In the genomic region with DNA sequence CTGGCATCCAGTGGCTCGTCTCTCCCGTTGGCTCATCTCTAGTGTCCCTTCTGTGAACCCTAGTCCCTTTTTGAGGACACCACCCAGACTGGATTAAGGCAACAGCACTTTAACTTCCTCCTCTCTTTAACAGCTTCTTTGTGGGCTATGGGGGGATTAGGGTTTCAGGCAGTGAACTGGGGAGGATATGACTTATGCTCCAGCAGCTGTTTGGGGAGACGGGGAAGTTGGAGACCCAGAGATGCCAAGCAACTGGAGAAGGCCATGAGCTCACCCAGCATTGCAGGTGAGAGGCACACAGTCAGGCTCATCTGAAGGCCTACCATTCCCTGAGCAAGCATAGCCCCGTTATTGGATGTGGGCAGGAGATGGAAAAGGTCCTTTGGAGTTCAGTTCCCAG, we compare ENCODE assay signal across 21 mouse cellular contexts. TPM values are rescaled to one million over a fixed set of nuclear protein-coding genes. Genes with fewer than 3 reads are reported as not detected.
DNase-seq lines count a peak whose midpoint lies in the region; ATAC-seq and TF ChIP-seq lines count a peak whose summit lies in the region.
"Had no signal": no experiment of that assay in that cellular context is flagged by ENCODE, and none has a peak within 500 bp of the region (broad histone marks: within the 10 kb centered on the region; RNA-seq: fewer than 3 reads in every experiment).

No protein-coding gene starts in this region.

- TF ChIP-seq CTCF in forebrain, postnatal 0 days (IDR thresholded peaks at IDR 0.05; ENCODE audit: low read depth), result no peak
- TF ChIP-seq CTCF in intestine, postnatal 0 days (IDR thresholded peaks at IDR 0.05; ENCODE audit: low read depth), result no peak

- peaks cover 16% of the 10 kb centered on the region for H3K27me3 ChIP-seq in forebrain, embryonic 10.5 days (ENCODE audit: poor library complexity, severe bottlenecking)
- H3K27me3 ChIP-seq in forebrain, postnatal 0 days (ENCODE audit: insufficient read depth, low read length), result no peaks in the 10 kb centered on the region
- H3K27me3 ChIP-seq in intestine, embryonic 15.5 days (replicated peaks), result no peaks in the 10 kb centered on the region
- H3K27me3 ChIP-seq in intestine, postnatal 0 days (replicated peaks; ENCODE audit: control insufficient read depth, insufficient read depth, low read length), result no peaks in the 10 kb centered on the region
- H3K27me3 ChIP-seq in limb, embryonic 12.5 days, result 0 out of 2 replicates have a peak, but pooled peaks cover 3% of the 10 kb centered on the region
- H3K27me3 ChIP-seq: forebrain, embryonic 13.5 days; heart, embryonic 15.5 days; limb, embryonic 15.5 days; neural tube, embryonic 12.5 days had no signal

- no peak overlapping the region for H3K9ac ChIP-seq in forebrain, postnatal 0 days
- H3K9ac ChIP-seq in intestine, embryonic 15.5 days, result no peak overlapping the region
- no peak overlapping the region for H3K9ac ChIP-seq in intestine, postnatal 0 days (ENCODE audit: low read depth, low read length)
- no peak overlapping the region for H3K9ac ChIP-seq in limb, embryonic 12.5 days (replicated peaks)
- H3K9ac ChIP-seq: forebrain, embryonic 13.5 days; heart, embryonic 15.5 days; hindbrain, embryonic 14.5 days; limb, embryonic 15.5 days; liver, embryonic 14.5 days; lung, embryonic 15.5 days had no signal

- ATAC-seq in forebrain, postnatal 0 days, result no peak
- ATAC-seq in intestine, embryonic 15.5 days, result peak; percentile 5; the same call in 1 of the 2 replicates
- ATAC-seq in intestine, postnatal 0 days, result no peak
- ATAC-seq in limb, embryonic 12.5 days (ENCODE audit: insufficient number of reproducible peaks, insufficient read depth, low FRiP score, low TSS enrichment, low read depth), result peak; percentile 28; the same call in 1 of the 2 replicates

- H3K9me3 ChIP-seq in forebrain, embryonic 10.5 days, result no peaks in the 10 kb centered on the region
- H3K9me3 ChIP-seq in forebrain, postnatal 0 days (ENCODE audit: low read length), result no peaks in the 10 kb centered on the region
- no peaks in the 10 kb centered on the region for H3K9me3 ChIP-seq in intestine, embryonic 15.5 days
- H3K9me3 ChIP-seq in intestine, postnatal 0 days (ENCODE audit: control insufficient read depth), result no peaks in the 10 kb centered on the region
- no peaks in the 10 kb centered on the region for H3K9me3 ChIP-seq in limb, embryonic 12.5 days
- H3K9me3 ChIP-seq: forebrain, embryonic 13.5 days; G1E; heart, embryonic 15.5 days; limb, embryonic 15.5 days; lung, embryonic 15.5 days; midbrain, embryonic 10.5 days; neural tube, embryonic 12.5 days had no signal

- H3K4me1 ChIP-seq in forebrain, embryonic 10.5 days, result peaks cover 6% of the 10 kb centered on the region
- no peaks in the 10 kb centered on the region for H3K4me1 ChIP-seq in forebrain, postnatal 0 days (ENCODE audit: insufficient read depth)
- H3K4me1 ChIP-seq in intestine, embryonic 15.5 days (replicated peaks), result no peaks in the 10 kb centered on the region
- H3K4me1 ChIP-seq in intestine, postnatal 0 days (replicated peaks; ENCODE audit: control insufficient read depth, insufficient read depth, low read length), result no peaks in the 10 kb centered on the region
- H3K4me1 ChIP-seq in limb, embryonic 12.5 days (replicated peaks), result peaks cover 6% of the 10 kb centered on the region; the same call in 1 of the 2 replicates
- H3K4me1 ChIP-seq: neural tube, embryonic 12.5 days had no signal

- 0 out of 2 replicates have a peak overlapping the region, but pooled peaks have one; percentile 60 for H3K27ac ChIP-seq in forebrain, embryonic 10.5 days
- no peak overlapping the region for H3K27ac ChIP-seq in forebrain, postnatal 0 days (ENCODE audit: low read depth, low read length)
- H3K27ac ChIP-seq in intestine, embryonic 15.5 days, result no peak overlapping the region
- no peak overlapping the region for H3K27ac ChIP-seq in intestine, postnatal 0 days (ENCODE audit: low read depth, low read length)
- H3K27ac ChIP-seq in limb, embryonic 12.5 days, result no peak overlapping the region
- H3K27ac ChIP-seq: forebrain, embryonic 13.5 days; heart, adult 2 months; heart, embryonic 15.5 days; hindbrain, embryonic 14.5 days; limb, embryonic 15.5 days; liver, embryonic 14.5 days; lung, embryonic 15.5 days; neural tube, embryonic 12.5 days had no signal

- no peak overlapping the region for H3K4me2 ChIP-seq in forebrain, postnatal 0 days (ENCODE audit: low read depth)
- H3K4me2 ChIP-seq in intestine, embryonic 15.5 days (replicated peaks), result no peak overlapping the region
- no peak overlapping the region for H3K4me2 ChIP-seq in intestine, postnatal 0 days (replicated peaks; ENCODE audit: low read depth)
- no peak overlapping the region for H3K4me2 ChIP-seq in limb, embryonic 12.5 days
- H3K4me2 ChIP-seq: forebrain, embryonic 13.5 days; heart, embryonic 15.5 days; hindbrain, embryonic 14.5 days; limb, embryonic 15.5 days; lung, embryonic 15.5 days; neural tube, embryonic 12.5 days had no signal

- DNase-seq in forebrain, embryonic 10.5 days (ENCODE audit: extremely low spot score, low spot score), result no peak
- DNase-seq in forebrain, postnatal 0 days, result no peak
- peak; percentile 25 for DNase-seq in 416B (ENCODE audit: low read depth)
- DNase-seq in c-Kit-positive CD71-positive TER-119-positive erythroid progenitor cells, embryonic 14.5 days (ENCODE audit: low spot score), result no peak
- DNase-seq: adrenal gland, adult 8-10 months had no signal

- H3K36me3 ChIP-seq in forebrain, embryonic 10.5 days (replicated peaks), result no peaks in the 10 kb centered on the region
- H3K36me3 ChIP-seq in forebrain, postnatal 0 days (ENCODE audit: insufficient read depth), result no peaks in the 10 kb centered on the region
- H3K36me3 ChIP-seq in intestine, embryonic 15.5 days, result no peaks in the 10 kb centered on the region
- 0 out of 2 replicates have a peak, but pooled peaks cover 3% of the 10 kb centered on the region for H3K36me3 ChIP-seq in intestine, postnatal 0 days (ENCODE audit: control insufficient read depth, insufficient read depth)
- no peaks in the 10 kb centered on the region for H3K36me3 ChIP-seq in limb, embryonic 12.5 days
- H3K36me3 ChIP-seq: G1E; heart, embryonic 15.5 days; limb, embryonic 15.5 days; lung, embryonic 15.5 days; midbrain, embryonic 10.5 days; neural tube, embryonic 12.5 days had no signal

- 80% methylated on average over 4 of the region's 4 CpGs for whole genome bisulfite sequencing in forebrain, embryonic 10.5 days
- 71% methylated on average over 4 of the region's 4 CpGs for WGBS in forebrain, postnatal 0 days
- 58% methylated on average over 4 of the region's 4 CpGs for WGBS in intestine, embryonic 15.5 days
- 59% methylated on average over 4 of the region's 4 CpGs for WGBS in intestine, postnatal 0 days
- 63% methylated on average over 4 of the region's 4 CpGs for WGBS in limb, embryonic 12.5 days

- no peak overlapping the region for H3K4me3 ChIP-seq in forebrain, embryonic 10.5 days
- H3K4me3 ChIP-seq in forebrain, postnatal 0 days (ENCODE audit: low read depth, low read length), result no peak overlapping the region
- H3K4me3 ChIP-seq in intestine, embryonic 15.5 days (replicated peaks), result no peak overlapping the region
- no peak overlapping the region for H3K4me3 ChIP-seq in intestine, postnatal 0 days (ENCODE audit: low read depth, low read length)
- no peak overlapping the region for H3K4me3 ChIP-seq in limb, embryonic 12.5 days (replicated peaks)
- H3K4me3 ChIP-seq: forebrain, embryonic 13.5 days; heart, adult 2 months; heart, embryonic 15.5 days; layer of hippocampus, adult 2 months; limb, embryonic 15.5 days; lung, embryonic 15.5 days; midbrain, embryonic 10.5 days; neural tube, embryonic 12.5 days had no signal

RNA-seq across cellular contexts. Expression of a gene that starts 36.8 kb away (rescaled TPM):
- 0.85 and 1.1 TPM in 2 replicates for polyA plus RNA-seq in forebrain, embryonic 10.5 days (2016; fragmentation: Nextera tagmentation; extraction: Ambion mirVana)
- 0.15 TPM in 1 of 2 replicates, not detected in the other for total RNA-seq in forebrain, postnatal 0 days (2014; rRNA removed)
- 0.07 and 0.09 TPM in 2 replicates for polyA plus RNA-seq in forebrain, postnatal 0 days (2015; fragmentation: Nextera tagmentation; extraction: Ambion mirVana)
- 5.8 and 6.4 TPM in 2 replicates for polyA plus RNA-seq in intestine, embryonic 15.5 days (2015; fragmentation: Nextera tagmentation; extraction: Ambion mirVana)
- polyA plus RNA-seq in intestine, postnatal 0 days (2015; fragmentation: Nextera tagmentation; extraction: Ambion mirVana), result 0.16 and 0.17 TPM in 2 replicates
- polyA plus RNA-seq in limb, embryonic 12.5 days (2016; fragmentation: Nextera tagmentation; extraction: Ambion mirVana), result 1.1 and 1.3 TPM in 2 replicates
- total RNA-seq: gastrocnemius, postnatal 14 days; heart, adult 2 months; left cerebral cortex, postnatal 10 days had no signal
- polyA plus RNA-seq: G1E had no signal

Comparison
In these comparisons a context has a peak if more than half of its experiments do, and no peak if none do; other contexts are left out.
1. ATAC-seq: peak in intestine, embryonic 15.5 days (single experiment) and limb, embryonic 12.5 days (single experiment); none in forebrain, postnatal 0 days (single experiment) and intestine, postnatal 0 days (single experiment).